Mouse (Mus musculus) hindbrain, embryonic 12.5 days (tissue): ENCODE measurements around the gene Fam84b. TPM values are rescaled to one million over a fixed set of nuclear protein-coding genes. Genes with fewer than 3 reads are reported as not detected.

Source experiments
- ATAC-seq: fragments of 200-750 bp; cut with Nextera tagmentation; 2 replicates; pipeline ENCODE4 v1.8.0; 2017; ENCODE audit warnings: moderate TSS enrichment; ENCODE audit not compliant: low FRiP score
- H3K27ac ChIP-seq: fragments of 300-500 bp; sonication (generic); 2 replicates; pipeline ENCODE4 v1.5.1; 2016; ENCODE audit warnings: mild to moderate bottlenecking
- H3K27me3 ChIP-seq: fragments of 300-500 bp; sonication (generic); 2 replicates; pipeline ENCODE4 v1.6.1; 2016; ENCODE audit warnings: mild to moderate bottlenecking
- H3K36me3 ChIP-seq: fragments of 300-500 bp; sonication (generic); 2 replicates; pipeline ENCODE4 v1.6.1; 2016; ENCODE audit warnings: mild to moderate bottlenecking
- H3K4me1 ChIP-seq: fragments of 300-500 bp; sonication (generic); 2 replicates; pipeline ENCODE4 v1.6.1; 2016
- H3K4me2 ChIP-seq: fragments of 300-500 bp; sonication (generic); replicated peaks from 2 replicates; pipeline ENCODE4 v1.6.1; 2016; ENCODE audit warnings: mild to moderate bottlenecking
- H3K4me3 ChIP-seq: fragments of 300-500 bp; sonication (generic); 2 replicates; pipeline ENCODE4 v1.5.1; 2016; ENCODE audit warnings: mild to moderate bottlenecking
- H3K9ac ChIP-seq: fragments of 300-500 bp; sonication (generic); 2 replicates; pipeline ENCODE4 v1.6.1; 2016; ENCODE audit warnings: mild to moderate bottlenecking, moderate library complexity
- H3K9me3 ChIP-seq: fragments of 300-500 bp; sonication (generic); replicated peaks from 2 replicates; pipeline ENCODE4 v1.6.1; 2016; ENCODE audit warnings: mild to moderate bottlenecking
- WGBS: fragments of 180-500 bp; shearing (Covaris S2); methylation state at CpG from one replicate; pipeline ENCODE4 v1.1.7; 2016; 5-methylcytosine and 5-hydroxymethylcytosine counted together
- polyA plus RNA-seq: library from polyadenylated mRNA; unstranded; fragments of >200 nt; fragmentation: Nextera tagmentation; extraction: Ambion mirVana; gene quantifications from 2 replicates; pipeline ENCODE4 v1.2.1, GENCODE M21; 2016

Fam84b gene
- polyA plus RNA-seq, 1 experiment from 2014 or later, result 15.0 TPM

DNA sequence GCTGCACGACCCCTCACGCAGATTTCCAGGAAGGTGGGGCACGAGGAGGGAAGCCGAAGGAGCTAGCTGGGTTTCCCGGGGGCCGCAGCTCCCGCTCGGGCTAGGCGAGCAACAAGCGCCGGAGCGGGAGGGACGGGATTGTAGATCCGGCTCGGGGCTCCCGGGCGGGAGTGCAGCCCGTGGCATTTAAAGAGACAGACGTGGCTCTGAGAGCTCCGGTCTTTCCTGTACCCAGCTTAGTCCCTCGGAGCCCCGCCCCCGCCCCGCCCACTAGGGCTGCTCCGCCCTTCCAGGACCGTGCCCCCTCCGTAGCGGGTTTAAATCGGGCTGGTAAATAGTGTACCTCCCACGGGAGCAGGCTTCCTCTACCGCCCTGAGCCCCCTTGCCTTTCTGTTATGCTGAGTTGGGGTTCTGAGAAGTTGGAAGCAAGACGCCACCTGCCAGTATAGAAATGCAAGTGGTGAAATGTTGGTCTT lies 28.8 kb downstream of the Fam84b start:
- peak; percentile 87 for ATAC-seq
- H3K9ac ChIP-seq, result peak overlapping the region; percentile 70
- whole genome bisulfite sequencing, result under 1% methylated on average over 32 of the region's 32 CpGs
- peak overlapping the region; percentile 100 for H3K4me2 ChIP-seq
- H3K27ac ChIP-seq, result peak overlapping the region; percentile 73
- 0 out of 2 replicates have a peak, but pooled peaks cover 7% of the 10 kb centered on the region for H3K27me3 ChIP-seq
- H3K36me3 ChIP-seq, result no peaks in the 10 kb centered on the region
- H3K4me1 ChIP-seq, result peaks cover 19% of the 10 kb centered on the region
- H3K4me3 ChIP-seq, result peak overlapping the region; percentile 62
- no peaks in the 10 kb centered on the region for H3K9me3 ChIP-seq

DNA sequence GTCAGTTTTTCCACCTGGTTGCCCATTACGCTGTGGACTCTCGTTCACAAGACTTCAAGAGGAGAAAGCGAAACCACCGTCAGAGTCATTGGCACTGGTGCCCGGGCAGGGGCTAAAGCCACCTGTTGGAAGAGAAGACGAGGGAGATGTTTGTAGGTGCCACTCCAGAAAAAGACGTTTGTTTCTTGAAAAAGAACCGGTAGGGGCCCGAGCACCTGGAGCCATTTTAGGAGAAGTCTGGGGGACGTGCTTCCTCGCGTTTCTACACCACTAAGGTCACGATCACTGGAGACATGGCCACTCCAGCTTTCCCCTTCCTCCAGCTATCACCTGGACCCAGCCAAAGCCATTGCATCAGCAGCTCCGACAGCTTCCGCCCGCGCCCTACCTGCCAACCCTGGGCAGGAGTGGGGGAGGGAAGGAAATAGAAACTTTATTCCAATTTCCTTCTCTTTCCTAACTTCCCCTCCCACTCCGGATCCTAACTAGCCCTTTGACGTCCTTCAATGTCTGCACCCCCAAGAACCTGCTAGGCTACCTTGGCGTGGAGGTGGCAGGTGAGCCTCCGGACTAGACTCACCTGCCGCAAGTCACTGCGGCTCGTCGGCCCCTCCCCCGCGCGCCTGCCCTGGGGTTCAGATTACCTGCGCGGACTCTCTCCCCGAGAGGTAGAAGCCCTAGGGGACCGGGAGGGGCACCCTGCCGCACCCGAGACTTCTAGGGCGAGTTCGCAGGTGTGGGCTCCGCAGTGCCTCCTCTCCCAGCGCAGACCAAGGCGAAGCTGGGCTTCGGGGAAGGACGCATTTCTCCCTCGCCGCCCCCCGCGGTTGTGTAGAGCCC lies 29.5 kb downstream of the Fam84b start:
- ATAC-seq, result peak; percentile 47
- Histone ChIP-seq H3K9me3 (no peaks in the 10 kb centered on the region), H3K9ac (peak overlapping the region; percentile 70), H3K27ac (peak overlapping the region; percentile 73), H3K4me2 (peak overlapping the region; percentile 100), H3K27me3 (0 out of 2 replicates have a peak, but pooled peaks cover 7% of the 10 kb centered on the region), H3K36me3 (no peaks in the 10 kb centered on the region), H3K4me1 (peaks cover 19% of the 10 kb centered on the region), H3K4me3 (peak overlapping the region; percentile 62)
- WGBS, result under 1% methylated on average over 45 of the region's 45 CpGs

GRCm38 (mm10) chr15:60823620-60823869 lies 30.0 kb downstream of the Fam84b start:
- WGBS, result under 1% methylated on average over 24 of the region's 24 CpGs
- Histone ChIP-seq H3K36me3 (no peaks in the 10 kb centered on the region), H3K4me3 (peak overlapping the region; percentile 62), H3K4me2 (peak overlapping the region; percentile 100), H3K9ac (peak overlapping the region; percentile 70), H3K27ac (no peak overlapping the region), H3K4me1 (peaks cover 19% of the 10 kb centered on the region), H3K27me3 (0 out of 2 replicates have a peak, but pooled peaks cover 7% of the 10 kb centered on the region), H3K9me3 (no peaks in the 10 kb centered on the region)
- ATAC-seq, result no peak

GRCm38 (mm10) chr15:60822803-60823619 lies 30.6 kb downstream of the Fam84b start:
- peak overlapping the region; percentile 71 for H3K27ac ChIP-seq
- peaks cover 19% of the 10 kb centered on the region for H3K4me1 ChIP-seq
- H3K27me3 ChIP-seq, result 0 out of 2 replicates have a peak, but pooled peaks cover 7% of the 10 kb centered on the region
- H3K9ac ChIP-seq, result peak overlapping the region; percentile 70
- peak; percentile 85 for ATAC-seq
- H3K36me3 ChIP-seq, result no peaks in the 10 kb centered on the region
- WGBS, result 2% methylated on average over 68 of the region's 68 CpGs
- peak overlapping the region; percentile 62 for H3K4me3 ChIP-seq
- H3K9me3 ChIP-seq, result no peaks in the 10 kb centered on the region
- peak overlapping the region; percentile 100 for H3K4me2 ChIP-seq

- 4% methylated on average over 10 of the region's 10 CpGs for WGBS
- peak overlapping the region; percentile 70 for H3K9ac ChIP-seq
- H3K27me3 ChIP-seq, result 0 out of 2 replicates have a peak, but pooled peaks cover 7% of the 10 kb centered on the region
- H3K27ac ChIP-seq, result peak overlapping the region; percentile 71
- H3K36me3 ChIP-seq, result no peaks in the 10 kb centered on the region
- peak; percentile 26; the same call in 1 of the 2 replicates for ATAC-seq
- H3K4me1 ChIP-seq, result peaks cover 19% of the 10 kb centered on the region
- H3K4me2 ChIP-seq, result peak overlapping the region; percentile 100
- H3K9me3 ChIP-seq, result no peaks in the 10 kb centered on the region
- peak overlapping the region; percentile 62 for H3K4me3 ChIP-seq
Observed at GRCm38 (mm10) chr15:60822101-60822802, 31.3 kb downstream of the Fam84b start.

GRCm38 (mm10) chr15:60818500-60818899 lies 35.1 kb downstream of the Fam84b start:
- Histone ChIP-seq H3K9ac (no peak overlapping the region), H3K4me2 (no peak overlapping the region), H3K27me3 (no peaks in the 10 kb centered on the region), H3K4me3 (no peak overlapping the region), H3K9me3 (no peaks in the 10 kb centered on the region), H3K36me3 (no peaks in the 10 kb centered on the region), H3K4me1 (peaks cover 10% of the 10 kb centered on the region), H3K27ac (no peak overlapping the region)
- no peak for ATAC-seq
- WGBS, result 88% methylated on average over 1 of the region's 1 CpGs

DNA sequence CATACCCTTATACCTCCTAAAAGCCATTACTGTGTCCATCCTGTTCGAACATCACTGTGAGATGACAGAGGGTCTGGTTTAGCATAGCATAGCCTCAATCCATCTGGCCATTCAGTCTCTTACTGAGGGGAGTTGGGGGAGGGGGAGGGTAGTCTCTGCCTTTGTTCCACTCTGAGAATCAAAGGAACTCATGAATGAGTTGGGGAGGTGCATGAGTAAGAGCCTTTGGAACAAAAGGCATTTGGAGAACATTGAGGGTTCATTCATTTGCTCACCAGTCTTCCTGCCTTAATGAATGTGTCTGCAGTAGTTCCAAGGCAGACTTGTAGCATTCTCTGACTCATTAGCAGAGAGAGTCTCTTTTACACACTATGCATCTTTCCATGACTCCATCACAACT lies 37.1 kb downstream of the Fam84b start:
- no peaks in the 10 kb centered on the region for H3K27me3 ChIP-seq
- H3K9ac ChIP-seq, result no peak overlapping the region
- H3K36me3 ChIP-seq, result no peaks in the 10 kb centered on the region
- ATAC-seq, result no peak
- H3K9me3 ChIP-seq, result no peaks in the 10 kb centered on the region
- H3K4me1 ChIP-seq, result no peaks in the 10 kb centered on the region
- no peak overlapping the region for H3K4me3 ChIP-seq
- no peak overlapping the region for H3K4me2 ChIP-seq
- H3K27ac ChIP-seq, result no peak overlapping the region
- WGBS, result 31% methylated on average over 1 of the region's 1 CpGs

GRCm38 (mm10) chr15:60814542-60814941 lies 39.0 kb downstream of the Fam84b start:
- no peak for ATAC-seq
- H3K9me3 ChIP-seq, result no peaks in the 10 kb centered on the region
- 86% methylated on average over 3 of the region's 3 CpGs for WGBS
- H3K36me3 ChIP-seq, result no peaks in the 10 kb centered on the region
- no peak overlapping the region for H3K4me2 ChIP-seq
- H3K4me3 ChIP-seq, result no peak overlapping the region
- H3K9ac ChIP-seq, result no peak overlapping the region
- H3K27me3 ChIP-seq, result no peaks in the 10 kb centered on the region
- no peaks in the 10 kb centered on the region for H3K4me1 ChIP-seq
- H3K27ac ChIP-seq, result no peak overlapping the region

DNA sequence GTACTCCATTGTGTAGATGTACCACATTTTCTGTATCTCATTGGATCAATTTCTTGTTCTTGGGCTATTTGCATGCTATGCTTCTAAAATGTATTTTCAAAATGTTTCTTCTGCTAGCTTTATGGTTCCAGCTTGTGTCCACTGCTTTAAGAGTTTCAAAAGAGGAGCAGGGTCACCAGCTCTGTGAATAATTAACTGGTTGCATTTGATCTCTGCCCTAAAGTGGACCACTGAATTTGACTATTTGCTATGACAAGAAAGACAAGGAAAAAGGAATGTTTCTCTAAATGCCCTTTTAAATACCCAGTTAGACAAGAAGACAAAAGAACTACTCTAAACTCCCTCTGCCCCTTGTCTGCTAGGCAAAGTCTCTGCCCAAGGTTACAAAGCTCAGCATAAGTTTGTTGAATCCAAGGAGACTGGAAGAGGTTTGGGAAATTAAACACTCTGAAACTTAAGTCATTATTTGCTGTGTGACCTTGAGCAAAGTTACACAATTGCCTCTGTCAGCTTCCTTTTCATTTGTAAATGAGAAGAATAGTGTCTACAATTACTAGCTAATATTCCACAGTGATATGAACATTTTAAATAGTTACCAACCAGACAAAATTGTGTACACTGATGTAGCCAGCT lies 60.4 kb downstream of the Fam84b start:
- Histone ChIP-seq H3K4me2 (no peak overlapping the region), H3K27ac (no peak overlapping the region), H3K27me3 (no peaks in the 10 kb centered on the region), H3K4me3 (no peak overlapping the region), H3K9ac (no peak overlapping the region), H3K9me3 (no peaks in the 10 kb centered on the region), H3K36me3 (no peaks in the 10 kb centered on the region), H3K4me1 (no peaks in the 10 kb centered on the region)
- no peak for ATAC-seq

GRCm38 (mm10) chr15:60789084-60789483 lies 64.5 kb downstream of the Fam84b start:
- no peak overlapping the region for H3K4me3 ChIP-seq
- H3K27me3 ChIP-seq, result no peaks in the 10 kb centered on the region
- no peak overlapping the region for H3K9ac ChIP-seq
- no peak overlapping the region for H3K27ac ChIP-seq
- ATAC-seq, result no peak
- no peak overlapping the region for H3K4me2 ChIP-seq
- 84% methylated on average over 1 of the region's 1 CpGs for WGBS
- no peaks in the 10 kb centered on the region for H3K4me1 ChIP-seq
- no peaks in the 10 kb centered on the region for H3K36me3 ChIP-seq
- H3K9me3 ChIP-seq, result no peaks in the 10 kb centered on the region

GRCm38 (mm10) chr15:60783761-60784160 lies 69.8 kb downstream of the Fam84b start:
- ATAC-seq, result no peak

More at GRCm38 (mm10) chr15:60783761-60784160, 69.8 kb downstream of the Fam84b start:
- Histone ChIP-seq H3K4me2 (no peak overlapping the region), H3K27ac (no peak overlapping the region), H3K4me1 (no peaks in the 10 kb centered on the region), H3K4me3 (no peak overlapping the region), H3K9ac (no peak overlapping the region), H3K9me3 (no peaks in the 10 kb centered on the region), H3K36me3 (no peaks in the 10 kb centered on the region), H3K27me3 (no peaks in the 10 kb centered on the region)
- WGBS, result 79% methylated on average over 2 of the region's 2 CpGs
